Mouse (Mus musculus) forebrain, postnatal 0 days (tissue): ENCODE data around the gene Wdr66. TPM values are rescaled to one million over a fixed set of nuclear protein-coding genes. Genes with fewer than 3 reads are reported as not detected.
A peak's percentile ranks its signal among the peaks of the same experiment; 100 is the strongest.

Experiments
- ATAC-seq: fragments of 200-750 bp; cut with Nextera tagmentation; 2 replicates; pipeline ENCODE4 v1.8.0; 2017; ENCODE audit warnings: mild to moderate bottlenecking, moderate library complexity
- DNase-seq: peaks from one replicate; pipeline ENCODE4 v3.0.0-alpha.2; 2015
- H3K27ac ChIP-seq: fragments of 300-500 bp; sonication (generic); 2 replicates; pipeline ENCODE4 v1.5.1; 2014; ENCODE audit warnings: low read depth, mild to moderate bottlenecking, antibody characterized with exemption, low read length, moderate library complexity, mixed read lengths
- H3K27me3 ChIP-seq: fragments of 300-500 bp; sonication (generic); 2 replicates; pipeline ENCODE4 v1.6.1; 2014; ENCODE audit warnings: mild to moderate bottlenecking, low read length, mixed read lengths; ENCODE audit not compliant: insufficient read depth
- H3K36me3 ChIP-seq: fragments of 300-500 bp; sonication (generic); 2 replicates; pipeline ENCODE4 v1.6.1; 2014; ENCODE audit warnings: mild to moderate bottlenecking, moderate library complexity; ENCODE audit not compliant: insufficient read depth
- H3K4me1 ChIP-seq: fragments of 300-500 bp; sonication (generic); 2 replicates; pipeline ENCODE4 v1.6.1; 2014; ENCODE audit warnings: antibody characterized with exemption; ENCODE audit not compliant: insufficient read depth
- H3K4me2 ChIP-seq: fragments of 300-500 bp; sonication (generic); 2 replicates; pipeline ENCODE4 v1.6.1; 2014; ENCODE audit warnings: low read depth, mild to moderate bottlenecking, moderate library complexity
- H3K4me3 ChIP-seq: fragments of 300-500 bp; sonication (generic); 2 replicates; pipeline ENCODE4 v1.5.1; 2014; ENCODE audit warnings: low read depth, low read length, mixed read lengths
- H3K9ac ChIP-seq: fragments of 300-500 bp; sonication (generic); 2 replicates; pipeline ENCODE4 v1.6.1; 2014; ENCODE audit warnings: mild to moderate bottlenecking
- H3K9me3 ChIP-seq: fragments of 300-500 bp; sonication (generic); 2 replicates; pipeline ENCODE4 v1.6.1; 2016; ENCODE audit warnings: low read length
- CTCF ChIP-seq: sonication (generic); IDR thresholded peaks from 2 replicates; pipeline ENCODE4 v1.5.1; 2016; ENCODE audit warnings: antibody characterized with exemption, control low read depth, low read depth
- WGBS: fragments of 180-500 bp; shearing (Covaris S2); extraction: QIAGEN DNeasy Blood & Tissue Kit; methylation state at CpG from one replicate; pipeline ENCODE4 v1.1.7; 2014; 5-methylcytosine and 5-hydroxymethylcytosine counted together
- polyA plus RNA-seq: library from polyadenylated mRNA; unstranded; fragments of >200 nt; fragmentation: Nextera tagmentation; extraction: Ambion mirVana; gene quantifications from 2 replicates; pipeline ENCODE4 v1.2.1, GENCODE M21; 2015
- total RNA-seq: library from RNA; depleted of rRNA; stranded (reverse); fragments of >200 nt; gene quantifications from 2 replicates; pipeline ENCODE4 v1.2.3, GENCODE M21; 2014

Wdr66 gene
- total and polyA plus RNA-seq, 2 experiments from 2014 or later, result 2.0 to 4.4 TPM

GRCm38 (mm10) chr5:123338463-123338862 lies 86.6 kb downstream of the Wdr66 start:
- peaks cover 2% of the 10 kb centered on the region for H3K4me1 ChIP-seq
- no peak overlapping the region for H3K27ac ChIP-seq
- TF ChIP-seq CTCF, result no peak
- no peak overlapping the region for H3K9ac ChIP-seq
- H3K36me3 ChIP-seq, result no peaks in the 10 kb centered on the region
- H3K27me3 ChIP-seq, result no peaks in the 10 kb centered on the region; the same call in 1 of the 2 replicates
- ATAC-seq (no peak), DNase-seq (no peak)
- 71% methylated on average over 3 of the region's 3 CpGs for WGBS
- no peak overlapping the region for H3K4me2 ChIP-seq
- H3K9me3 ChIP-seq, result no peaks in the 10 kb centered on the region
- H3K4me3 ChIP-seq, result no peak overlapping the region

GRCm38 (mm10) chr5:123343707-123344627 lies 92.1 kb downstream of the Wdr66 start, which contains the start of gene Bcl7a:
Gene Bcl7a (plus strand): TSS chr5:123343834.
- Histone ChIP-seq H3K9me3 (no peaks in the 10 kb centered on the region), H3K27ac (peak within 1 kb of the TSS; percentile 99), H3K27me3 (no peaks in the 10 kb centered on the region), H3K9ac (peak within 1 kb of the TSS; percentile 94), H3K4me2 (peak within 1 kb of the TSS; percentile 67), H3K36me3 (0 out of 2 replicates have a peak, but pooled peaks cover 3% of the 10 kb centered on the region), H3K4me1 (peaks cover 20% of the 10 kb centered on the region), H3K4me3 (peak within 1 kb of the TSS; percentile 97)
- ATAC-seq (peak; percentile 91), DNase-seq (peak; percentile 97)
- TF ChIP-seq CTCF, result peak; percentile 42
- WGBS, result 3% methylated on average over 69 of the region's 69 CpGs

- peak overlapping the region; percentile 99 for H3K27ac ChIP-seq
- H3K9ac ChIP-seq, result peak overlapping the region; percentile 94
- no peaks in the 10 kb centered on the region for H3K9me3 ChIP-seq
- no peak for TF ChIP-seq CTCF
- 0 out of 2 replicates have a peak, but pooled peaks cover 4% of the 10 kb centered on the region for H3K36me3 ChIP-seq
- H3K4me1 ChIP-seq, result peaks cover 20% of the 10 kb centered on the region
- ATAC-seq (peak; percentile 36), DNase-seq (no peak)
- H3K4me2 ChIP-seq, result peak overlapping the region; percentile 67
- H3K4me3 ChIP-seq, result peak overlapping the region; percentile 97
- 7% methylated on average over 46 of the region's 51 CpGs for WGBS
- no peaks in the 10 kb centered on the region for H3K27me3 ChIP-seq
These were observed 92.7 kb downstream of the Wdr66 start for GRCm38 (mm10) chr5:123344628-123344962.

- 0 out of 2 replicates have a peak, but pooled peaks cover 4% of the 10 kb centered on the region for H3K36me3 ChIP-seq
- H3K27ac ChIP-seq, result peak overlapping the region; percentile 99
- H3K9ac ChIP-seq, result peak overlapping the region; percentile 94
- H3K4me1 ChIP-seq, result peaks cover 20% of the 10 kb centered on the region
- no peaks in the 10 kb centered on the region for H3K27me3 ChIP-seq
- under 1% methylated on average over 81 of the region's 87 CpGs for whole genome bisulfite sequencing
- no peak for TF ChIP-seq CTCF
- ATAC-seq (peak; percentile 46), DNase-seq (peak; percentile 73)
- peak overlapping the region; percentile 97 for H3K4me3 ChIP-seq
- peak overlapping the region; percentile 67 for H3K4me2 ChIP-seq
- no peaks in the 10 kb centered on the region for H3K9me3 ChIP-seq
These were observed 93.3 kb downstream of the Wdr66 start for GRCm38 (mm10) chr5:123344963-123345852.

- ATAC-seq (peak; percentile 50), DNase-seq (peak; percentile 84)
- no peak for TF ChIP-seq CTCF
- H3K9me3 ChIP-seq, result no peaks in the 10 kb centered on the region
- H3K4me1 ChIP-seq, result peaks cover 20% of the 10 kb centered on the region
- peak overlapping the region; percentile 94 for H3K9ac ChIP-seq
- 0 out of 2 replicates have a peak, but pooled peaks cover 4% of the 10 kb centered on the region for H3K36me3 ChIP-seq
- no peaks in the 10 kb centered on the region for H3K27me3 ChIP-seq
- H3K4me3 ChIP-seq, result peak overlapping the region; percentile 97
- WGBS, result 1% methylated on average over 22 of the region's 22 CpGs
- H3K27ac ChIP-seq, result peak overlapping the region; percentile 99
- H3K4me2 ChIP-seq, result peak overlapping the region; percentile 67
These were observed 94.2 kb downstream of the Wdr66 start for GRCm38 (mm10) chr5:123345853-123346654.

- peaks cover 20% of the 10 kb centered on the region for H3K4me1 ChIP-seq
- TF ChIP-seq CTCF, result no peak
- no peaks in the 10 kb centered on the region for H3K27me3 ChIP-seq
These were observed 94.9 kb downstream of the Wdr66 start for GRCm38 (mm10) chr5:123346701-123347270.

More at GRCm38 (mm10) chr5:123346701-123347270, 94.9 kb downstream of the Wdr66 start:
- WGBS, result 56% methylated on average over 7 of the region's 7 CpGs
- no peak for ATAC-seq
- DNase-seq, result no peak
- Histone ChIP-seq H3K9ac (peak overlapping the region; percentile 94), H3K9me3 (no peaks in the 10 kb centered on the region), H3K4me3 (peak overlapping the region; percentile 97), H3K36me3 (0 out of 2 replicates have a peak, but pooled peaks cover 4% of the 10 kb centered on the region), H3K27ac (peak overlapping the region; percentile 99), H3K4me2 (peak overlapping the region; percentile 67)
